Mouse (Mus musculus): Measurements from ENCODE around the gene Vmn2r25. TPM values are rescaled to one million over a fixed set of nuclear protein-coding genes. Genes with fewer than 3 reads are reported as not detected.

Gene Vmn2r25
- polyA plus RNA-seq (2012; rRNA removed) = not detected in 2 replicates

GRCm38 (mm10) chr6:123853363-123853762, at the start of gene Vmn2r25:
Vmn2r25 (minus strand) TSS chr6:123853463.

GRCm38 (mm10) chr6:123778579-123778978, 74.7 kb downstream of the Vmn2r25 start, which contains the start of gene Vmn2r24:
Vmn2r24 (plus strand) TSS chr6:123778879.

Other genes starting within 250 kb of the Vmn2r25 start
- not detected in 2 replicates for gene Vmn2r22, start 202.7 kb downstream of the Vmn2r25 start, polyA plus RNA-seq (2012; rRNA removed)
- gene Vmn2r23, start 150.8 kb downstream of the Vmn2r25 start, polyA plus RNA-seq (2012; rRNA removed) = not detected in 2 replicates
- not detected in 2 replicates for gene Vmn2r24, start 74.6 kb downstream of the Vmn2r25 start, polyA plus RNA-seq (2012; rRNA removed)
- gene Vmn2r26, start 171.1 kb upstream of the Vmn2r25 start, polyA plus RNA-seq (2012; rRNA removed) = not detected in 2 replicates

Data from colon, adult 2 months (tissue).